Comparison of ENCODE assay signal across 22 mouse cellular contexts in genomic region chr8:127821646-127822045, GRCm38 (mm10).
DNase-seq lines count a peak whose midpoint lies in the region; ATAC-seq and TF ChIP-seq lines count a peak whose summit lies in the region.
"Had no signal": no experiment of that assay in that cellular context is flagged by ENCODE, and none has a peak within 500 bp of the region (broad histone marks: within the 10 kb centered on the region; RNA-seq: fewer than 3 reads in every experiment).

No protein-coding gene starts in this region.

- peaks cover 7% of the 10 kb centered on the region for H3K4me1 ChIP-seq in limb, embryonic 14.5 days (ENCODE audit: control insufficient read depth, insufficient read depth, low read length)
- H3K4me1 ChIP-seq in limb, embryonic 10.5 days, result peaks cover 4% of the 10 kb centered on the region; the same call in 1 of the 2 replicates
- H3K4me1 ChIP-seq in stomach, postnatal 0 days (replicated peaks; ENCODE audit: control insufficient read depth, insufficient read depth), result no peaks in the 10 kb centered on the region
- H3K4me1 ChIP-seq: embryonic facial prominence, embryonic 12.5 days; intestine, embryonic 15.5 days; midbrain, embryonic 15.5 days; neural tube, embryonic 15.5 days had no signal

- TF ChIP-seq EP300 in stomach, postnatal 0 days (optimal IDR thresholded peaks at IDR 0.05), result no peak

- H3K27me3 ChIP-seq in limb, embryonic 14.5 days (ENCODE audit: control insufficient read depth, insufficient read depth, low read length), result no peaks in the 10 kb centered on the region
- H3K27me3 ChIP-seq in limb, embryonic 10.5 days (ENCODE audit: low read depth, poor library complexity, severe bottlenecking), result no peaks in the 10 kb centered on the region
- no peaks in the 10 kb centered on the region for H3K27me3 ChIP-seq in myocyte (ENCODE audit: control insufficient read depth, insufficient read depth, insufficient read length)
- no peaks in the 10 kb centered on the region for H3K27me3 ChIP-seq in stomach, postnatal 0 days (ENCODE audit: control insufficient read depth, insufficient read depth, low read length)
- H3K27me3 ChIP-seq: embryonic facial prominence, embryonic 12.5 days; heart, embryonic 15.5 days; intestine, embryonic 15.5 days; kidney, embryonic 15.5 days; midbrain, embryonic 15.5 days; neural tube, embryonic 15.5 days had no signal

- ATAC-seq in limb, embryonic 14.5 days (ENCODE audit: low FRiP score, low read depth), result no peak
- ATAC-seq in stomach, postnatal 0 days (ENCODE audit: low FRiP score, low TSS enrichment), result no peak
- ATAC-seq: forebrain, postnatal 0 days; intestine, embryonic 15.5 days; midbrain, embryonic 15.5 days had no signal

- no peaks in the 10 kb centered on the region for H3K79me2 ChIP-seq in myocyte (ENCODE audit: control insufficient read depth, insufficient read depth)

- H3K9me3 ChIP-seq in limb, embryonic 14.5 days (ENCODE audit: control insufficient read depth, low read length), result no peaks in the 10 kb centered on the region
- H3K9me3 ChIP-seq in limb, embryonic 10.5 days (replicated peaks), result no peaks in the 10 kb centered on the region
- no peaks in the 10 kb centered on the region for H3K9me3 ChIP-seq in stomach, postnatal 0 days (ENCODE audit: control insufficient read depth, low read length)
- H3K9me3 ChIP-seq: embryonic facial prominence, embryonic 12.5 days; heart, embryonic 15.5 days; intestine, embryonic 15.5 days; kidney, embryonic 15.5 days; midbrain, embryonic 15.5 days; neural tube, embryonic 15.5 days had no signal

- peak; percentile 18 for DNase-seq in adrenal gland, postnatal 10 days
- no peak for DNase-seq in adrenal gland, postnatal 4 days (ENCODE audit: low spot score in 2 of 2)
- DNase-seq in limb, embryonic 14.5 days (ENCODE audit: low spot score), result peak; percentile 42
- DNase-seq in limb, embryonic 10.5 days (ENCODE audit: low spot score), result no peak
- peak; percentile 65 to 71 for DNase-seq in heart, adult 9 months (ENCODE audit: low spot score in 2 of 2)
- no peak for DNase-seq in spleen, adult 18-20 months
- DNase-seq in stomach, postnatal 0 days (ENCODE audit: low spot score), result no peak
- DNase-seq: cerebellum, adult 9-10 months; forebrain, postnatal 0 days; layer of hippocampus, postnatal 36 days; lung, adult 18-20 months; thymus, adult 2 months had no signal

- TF ChIP-seq CTCF in stomach, postnatal 0 days (IDR thresholded peaks at IDR 0.05; ENCODE audit: low read depth), result no peak

- H3K9ac ChIP-seq in limb, embryonic 14.5 days (ENCODE audit: low read depth, low read length, severe bottlenecking), result no peak overlapping the region
- no peak overlapping the region for H3K9ac ChIP-seq in stomach, postnatal 0 days (ENCODE audit: low read length)
- H3K9ac ChIP-seq: embryonic facial prominence, embryonic 12.5 days; forebrain, postnatal 0 days; heart, embryonic 15.5 days; hindbrain, embryonic 14.5 days; intestine, embryonic 15.5 days; kidney, embryonic 15.5 days; midbrain, embryonic 15.5 days; neural tube, embryonic 15.5 days had no signal

- TF ChIP-seq POLR2A in limb, embryonic 14.5 days (IDR thresholded peaks at IDR 0.05; ENCODE audit: borderline replicate concordance, extremely low read depth, insufficient read depth, insufficient read length), result no peak
- TF ChIP-seq POLR2A in myocyte (IDR thresholded peaks at IDR 0.05; ENCODE audit: insufficient read length, low read depth), result no peak

- no peak overlapping the region for H3K4me3 ChIP-seq in limb, embryonic 14.5 days (replicated peaks; ENCODE audit: low read length)
- H3K4me3 ChIP-seq in limb, embryonic 10.5 days, result no peak overlapping the region
- no peak overlapping the region for H3K4me3 ChIP-seq in myocyte
- H3K4me3 ChIP-seq in stomach, postnatal 0 days (ENCODE audit: low read depth, low read length), result no peak overlapping the region
- H3K4me3 ChIP-seq: embryonic facial prominence, embryonic 12.5 days; heart, embryonic 15.5 days; intestine, embryonic 15.5 days; kidney, embryonic 15.5 days; midbrain, embryonic 15.5 days; neural tube, embryonic 15.5 days had no signal

- no peak overlapping the region for H3K4me2 ChIP-seq in limb, embryonic 14.5 days (replicated peaks; ENCODE audit: low read depth, low read length, severe bottlenecking)
- peak overlapping the region; percentile 8 for H3K4me2 ChIP-seq in myocyte (ENCODE audit: low read depth)
- no peak overlapping the region for H3K4me2 ChIP-seq in stomach, postnatal 0 days (replicated peaks; ENCODE audit: low read depth)
- H3K4me2 ChIP-seq: embryonic facial prominence, embryonic 12.5 days; heart, embryonic 15.5 days; hindbrain, embryonic 14.5 days; intestine, embryonic 15.5 days; kidney, embryonic 15.5 days; liver, embryonic 11.5 days; midbrain, embryonic 15.5 days; neural tube, embryonic 15.5 days had no signal

- WGBS in limb, embryonic 14.5 days, result 94% methylated on average over 1 of the region's 1 CpGs
- 90% methylated on average over 1 of the region's 1 CpGs for WGBS in limb, embryonic 10.5 days
- WGBS in stomach, postnatal 0 days, result 79% methylated on average over 1 of the region's 1 CpGs

- no peaks in the 10 kb centered on the region for H3K36me3 ChIP-seq in limb, embryonic 14.5 days (ENCODE audit: control insufficient read depth, insufficient read depth, low read length)
- no peaks in the 10 kb centered on the region for H3K36me3 ChIP-seq in limb, embryonic 10.5 days
- H3K36me3 ChIP-seq in myocyte (ENCODE audit: control insufficient read depth, insufficient read depth), result no peaks in the 10 kb centered on the region
- no peaks in the 10 kb centered on the region for H3K36me3 ChIP-seq in stomach, postnatal 0 days (ENCODE audit: control insufficient read depth, insufficient read depth, low read length)
- H3K36me3 ChIP-seq: embryonic facial prominence, embryonic 12.5 days; G1E; heart, embryonic 15.5 days; intestine, embryonic 15.5 days; kidney, embryonic 15.5 days; midbrain, embryonic 15.5 days; neural tube, embryonic 15.5 days had no signal

- no peak overlapping the region for H3ac ChIP-seq in myocyte (ENCODE audit: control insufficient read depth, insufficient read length)

- no peak overlapping the region for H3K27ac ChIP-seq in limb, embryonic 14.5 days (replicated peaks; ENCODE audit: low read depth, low read length)
- H3K27ac ChIP-seq in limb, embryonic 10.5 days, result no peak overlapping the region
- H3K27ac ChIP-seq in stomach, postnatal 0 days (replicated peaks), result no peak overlapping the region
- H3K27ac ChIP-seq: embryonic facial prominence, embryonic 12.5 days; hindbrain, embryonic 14.5 days; intestine, embryonic 15.5 days; kidney, embryonic 15.5 days; midbrain, embryonic 15.5 days; neural tube, embryonic 15.5 days had no signal

TF ChIP-seq in myocyte, 11 proteins besides CTCF, POLR2A, EP300 and RAD21:
- no peak for TF ChIP-seq CEBPB (IDR thresholded peaks at IDR 0.05; ENCODE audit: insufficient read depth, poor library complexity, severe bottlenecking)
- TF ChIP-seq E2F4 (IDR thresholded peaks at IDR 0.05; ENCODE audit: insufficient read depth), result no peak
- TF ChIP-seq POLR2AphosphoS2 (IDR thresholded peaks at IDR 0.05; ENCODE audit: insufficient read length, low read depth), result no peak
- no peak for TF ChIP-seq REST (IDR thresholded peaks at IDR 0.05; ENCODE audit: insufficient read depth, insufficient read length)

Comparison
In these comparisons a context has a peak if more than half of its experiments do, and no peak if none do; other contexts are left out.
1. DNase-seq: peak in adrenal gland, postnatal 10 days (single experiment), limb, embryonic 14.5 days (single experiment) and heart, adult 9 months (2 of 2); none in adrenal gland, postnatal 4 days (0 of 2), limb, embryonic 10.5 days (single experiment), spleen, adult 18-20 months (0 of 2) and stomach, postnatal 0 days (single experiment).